Mouse (Mus musculus) myocyte (in vitro differentiated cells): ENCODE data around the gene Slc2a2. TPM values are rescaled to one million over a fixed set of nuclear protein-coding genes. Genes with fewer than 3 reads are reported as not detected.

Experiments used
- H3K27me3 ChIP-seq: one replicate; pipeline ENCODE4 v1.6.1; 2011; ENCODE audit not compliant: control insufficient read depth, insufficient read depth, insufficient read length
- H3K36me3 ChIP-seq: one replicate; pipeline ENCODE4 v1.6.1; 2011; ENCODE audit not compliant: control insufficient read depth, insufficient read depth
- H3K4me2 ChIP-seq: one replicate; pipeline ENCODE4 v1.6.1; 2011; ENCODE audit warnings: low read depth, control low read depth
- H3K4me3 ChIP-seq: one replicate; pipeline ENCODE4 v1.5.1; 2011; ENCODE audit warnings: mild to moderate bottlenecking, control low read depth, moderate library complexity
- H3K79me2 ChIP-seq: one replicate; pipeline ENCODE4 v1.6.1; 2011; ENCODE audit not compliant: control insufficient read depth, insufficient read depth
- H3ac ChIP-seq: one replicate; pipeline ENCODE4 v1.6.1; 2011; ENCODE audit not compliant: control insufficient read depth, insufficient read length
- CEBPB ChIP-seq: IDR thresholded peaks from 2 replicates; pipeline ENCODE4 v1.6.1; 2011; ENCODE audit warnings: mild to moderate bottlenecking, moderate library complexity; ENCODE audit not compliant: poor library complexity, insufficient read depth, severe bottlenecking
- E2F4 ChIP-seq: IDR thresholded peaks from one replicate; pipeline ENCODE4 v1.6.1; 2011; ENCODE audit warnings: mild to moderate bottlenecking, control low read depth, moderate library complexity; ENCODE audit not compliant: insufficient read depth
- MAX ChIP-seq: IDR thresholded peaks from one replicate; pipeline ENCODE4 v1.6.1; 2011; ENCODE audit warnings: low read depth, mild to moderate bottlenecking, control low read depth
- MYOD1 ChIP-seq, 3 experiments: IDR thresholded peaks; one replicate each; pipeline ENCODE4 v1.6.1; 2011; ENCODE audit warnings: control low read depth in 2 of 3, low read depth in 2 of 3, mild to moderate bottlenecking in 2 of 3, moderate library complexity in 1 of 3; ENCODE audit not compliant: insufficient read length in 2 of 3, control insufficient read depth in 1 of 3
- MYOG ChIP-seq, 3 experiments: IDR thresholded peaks; one replicate each; pipeline ENCODE4 v1.6.1; 2011; ENCODE audit warnings: control low read depth in 2 of 3, low read depth in 2 of 3, mild to moderate bottlenecking in 2 of 3; ENCODE audit not compliant: insufficient read length in 2 of 3, control insufficient read depth in 1 of 3, insufficient read depth in 1 of 3
- POLR2A ChIP-seq: IDR thresholded peaks from one replicate; pipeline ENCODE4 v1.6.1; 2011; ENCODE audit warnings: low read depth, mild to moderate bottlenecking, control low read depth, moderate library complexity; ENCODE audit not compliant: insufficient read length
- POLR2AphosphoS2 ChIP-seq: IDR thresholded peaks from one replicate; pipeline ENCODE4 v1.6.1; 2011; ENCODE audit warnings: low read depth, control low read depth; ENCODE audit not compliant: insufficient read length
- REST ChIP-seq: IDR thresholded peaks from one replicate; pipeline ENCODE4 v1.6.1; 2011; ENCODE audit warnings: mild to moderate bottlenecking, control low read depth, moderate library complexity; ENCODE audit not compliant: insufficient read depth, insufficient read length
- SRF ChIP-seq: IDR thresholded peaks from one replicate; pipeline ENCODE4 v1.6.1; 2011; ENCODE audit warnings: low read depth; ENCODE audit not compliant: control insufficient read depth, insufficient read length
- TCF12 ChIP-seq: IDR thresholded peaks from one replicate; pipeline ENCODE4 v1.6.1; 2011; ENCODE audit warnings: mild to moderate bottlenecking, control low read depth; ENCODE audit not compliant: poor library complexity, insufficient read depth, severe bottlenecking
- TCF3 ChIP-seq: IDR thresholded peaks from one replicate; pipeline ENCODE4 v1.6.1; 2011; ENCODE audit warnings: low read depth, control low read depth; ENCODE audit not compliant: insufficient read length
- USF1 ChIP-seq: IDR thresholded peaks from one replicate; pipeline ENCODE4 v1.6.1; 2011; ENCODE audit warnings: low read depth, mild to moderate bottlenecking, control low read depth, moderate library complexity
- polyA plus RNA-seq: library from polyadenylated mRNA; unstranded; fragments of >200 nt; fragmentation: generic; extraction: Trizol; gene quantifications from one replicate; pipeline ENCODE4 v1.2.1, GENCODE M21; 2012; ENCODE audit warnings: missing spikeins

The Slc2a2 gene
- polyA plus RNA-seq, 1 experiment, result not detected

DNA sequence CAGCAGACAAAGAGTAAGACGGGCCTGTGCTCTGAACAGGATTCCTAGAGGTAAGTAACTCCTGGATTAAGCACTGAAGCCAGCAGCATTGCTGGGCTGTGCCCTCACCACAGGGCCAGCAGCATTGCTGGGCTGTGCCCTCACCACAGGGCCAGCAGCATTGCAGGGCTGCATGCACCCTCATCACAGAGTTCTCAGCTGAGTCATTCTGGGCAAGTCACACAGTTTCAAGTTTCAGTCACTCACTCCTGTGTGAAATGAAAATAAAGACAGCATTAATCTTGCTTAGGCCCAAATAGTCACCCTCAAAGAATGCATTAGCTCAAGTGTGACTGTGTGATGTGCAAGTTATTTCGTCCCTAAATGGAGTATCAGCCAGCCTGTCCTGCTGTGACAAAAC is 37.0 kb downstream of the Slc2a2 start:
- no peak for TF ChIP-seq USF1
- TF ChIP-seq REST, result no peak
- no peak for TF ChIP-seq SRF
- peak in 2 of 3 experiments; percentile 15 to 40 for TF ChIP-seq MYOD1 (IDR thresholded peaks at IDR 0.05; ENCODE audit: control insufficient read depth in 1 of 3, insufficient read length in 2 of 3, low read depth in 2 of 3)
- TF ChIP-seq TCF3, result peak; percentile 20
- TF ChIP-seq TCF12, result no peak
- peak in 2 of 3 experiments; percentile 69 to 77 for TF ChIP-seq MYOG (IDR thresholded peaks at IDR 0.05; ENCODE audit: control insufficient read depth in 1 of 3, insufficient read depth in 1 of 3, insufficient read length in 2 of 3, low read depth in 2 of 3)
- TF ChIP-seq E2F4, result no peak
- Histone ChIP-seq H3K4me3 (no peak overlapping the region), H3ac (no peak overlapping the region), H3K79me2 (no peaks in the 10 kb centered on the region), H3K4me2 (peak overlapping the region; percentile 5), H3K27me3 (no peaks in the 10 kb centered on the region), H3K36me3 (no peaks in the 10 kb centered on the region)

DNA sequence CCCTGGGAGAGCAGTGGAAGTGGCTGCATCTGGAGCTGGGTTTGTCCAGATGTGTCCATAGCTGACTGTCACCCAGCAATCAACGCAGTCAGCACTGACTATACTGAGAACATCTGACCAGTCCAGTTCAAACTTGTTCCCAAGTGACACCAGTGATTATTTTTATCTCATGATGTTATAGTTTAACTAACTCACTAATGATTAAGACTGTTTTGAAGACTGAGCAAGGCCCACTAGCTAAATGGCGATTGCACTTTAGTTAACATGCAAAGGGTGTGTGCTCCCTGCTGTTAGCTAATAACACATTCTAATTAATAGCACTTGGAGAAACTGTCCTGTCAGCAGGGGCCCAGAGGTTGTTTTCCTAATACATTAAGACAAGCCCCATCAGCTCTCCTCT is 39.3 kb downstream of the Slc2a2 start:
- TF ChIP-seq TCF3 (no peak), SRF (no peak), E2F4 (no peak), USF1 (no peak), POLR2AphosphoS2 (no peak), CEBPB (no peak), TCF12 (no peak), MAX (no peak), MYOD1 (IDR thresholded peaks at IDR 0.05; ENCODE audit: control insufficient read depth in 1 of 3, insufficient read length in 2 of 3, low read depth in 2 of 3) (no peak), REST (no peak), MYOG (IDR thresholded peaks at IDR 0.05; ENCODE audit: control insufficient read depth in 1 of 3, insufficient read depth in 1 of 3, insufficient read length in 2 of 3, low read depth in 2 of 3) (no peak), POLR2A (no peak)
- no peak overlapping the region for H3K4me3 ChIP-seq
- no peaks in the 10 kb centered on the region for H3K27me3 ChIP-seq
- no peak overlapping the region for H3ac ChIP-seq
- H3K36me3 ChIP-seq, result no peaks in the 10 kb centered on the region
- H3K79me2 ChIP-seq, result no peaks in the 10 kb centered on the region
- no peak overlapping the region for H3K4me2 ChIP-seq

DNA sequence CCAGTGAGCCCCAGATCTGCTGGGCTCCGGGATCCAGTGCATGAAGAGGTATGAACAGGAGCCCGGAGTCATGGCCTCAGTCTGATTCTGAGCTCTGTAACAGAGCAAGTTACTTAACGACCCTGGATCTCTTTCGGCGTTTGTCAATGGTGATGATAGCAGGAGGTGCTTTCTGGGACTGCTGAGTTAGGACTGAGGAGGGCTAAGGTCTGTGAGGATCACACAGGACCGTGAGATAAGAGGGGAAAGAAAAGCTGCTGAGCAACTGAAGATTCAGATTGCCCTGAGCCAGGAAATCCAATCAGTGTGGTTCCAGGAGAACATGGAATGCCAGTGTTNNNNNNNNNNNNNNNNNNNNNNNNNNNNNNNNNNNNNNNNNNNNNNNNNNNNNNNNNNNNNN is 42.6 kb downstream of the Slc2a2 start:
- no peaks in the 10 kb centered on the region for H3K27me3 ChIP-seq
- H3K4me2 ChIP-seq, result no peak overlapping the region
- H3K4me3 ChIP-seq, result no peak overlapping the region
- TF ChIP-seq MYOD1 (IDR thresholded peaks at IDR 0.05; ENCODE audit: control insufficient read depth in 1 of 3, insufficient read length in 2 of 3, low read depth in 2 of 3) (no peak), TCF12 (no peak), CEBPB (no peak), POLR2AphosphoS2 (no peak), REST (no peak), MAX (no peak), MYOG (IDR thresholded peaks at IDR 0.05; ENCODE audit: control insufficient read depth in 1 of 3, insufficient read depth in 1 of 3, insufficient read length in 2 of 3, low read depth in 2 of 3) (no peak), POLR2A (no peak), SRF (no peak), USF1 (no peak), E2F4 (no peak), TCF3 (no peak)
- no peaks in the 10 kb centered on the region for H3K36me3 ChIP-seq
- no peaks in the 10 kb centered on the region for H3K79me2 ChIP-seq
- no peak overlapping the region for H3ac ChIP-seq

DNA sequence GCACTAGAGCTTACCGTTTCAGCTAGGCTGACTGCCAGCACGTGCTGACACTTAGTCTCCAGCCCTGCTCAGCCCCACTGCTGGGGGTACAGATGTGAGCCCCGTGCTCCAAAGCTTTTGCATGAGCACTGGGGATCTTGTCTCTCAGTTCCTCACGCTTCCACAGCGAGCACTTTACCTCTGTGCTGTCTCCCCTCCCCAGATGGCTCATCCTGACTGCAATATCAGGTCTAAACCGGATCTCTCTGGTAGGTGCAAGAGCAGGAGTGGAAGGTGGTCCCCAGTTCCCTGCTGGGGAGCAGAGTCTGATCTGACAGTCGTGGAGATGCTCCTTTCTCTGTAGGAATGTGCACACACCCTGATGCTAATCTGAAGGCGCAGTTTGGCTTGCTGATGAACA is 45.5 kb downstream of the Slc2a2 start:
- Histone ChIP-seq H3K36me3 (no peaks in the 10 kb centered on the region), H3K4me3 (no peak overlapping the region), H3ac (no peak overlapping the region), H3K79me2 (no peaks in the 10 kb centered on the region), H3K4me2 (no peak overlapping the region), H3K27me3 (no peaks in the 10 kb centered on the region)
- TF ChIP-seq MAX (no peak), SRF (no peak), TCF12 (no peak), CEBPB (no peak), USF1 (no peak), MYOD1 (IDR thresholded peaks at IDR 0.05; ENCODE audit: control insufficient read depth in 1 of 3, insufficient read length in 2 of 3, low read depth in 2 of 3) (no peak), POLR2A (no peak), TCF3 (no peak), POLR2AphosphoS2 (no peak), MYOG (IDR thresholded peaks at IDR 0.05; ENCODE audit: control insufficient read depth in 1 of 3, insufficient read depth in 1 of 3, insufficient read length in 2 of 3, low read depth in 2 of 3) (no peak)

DNA sequence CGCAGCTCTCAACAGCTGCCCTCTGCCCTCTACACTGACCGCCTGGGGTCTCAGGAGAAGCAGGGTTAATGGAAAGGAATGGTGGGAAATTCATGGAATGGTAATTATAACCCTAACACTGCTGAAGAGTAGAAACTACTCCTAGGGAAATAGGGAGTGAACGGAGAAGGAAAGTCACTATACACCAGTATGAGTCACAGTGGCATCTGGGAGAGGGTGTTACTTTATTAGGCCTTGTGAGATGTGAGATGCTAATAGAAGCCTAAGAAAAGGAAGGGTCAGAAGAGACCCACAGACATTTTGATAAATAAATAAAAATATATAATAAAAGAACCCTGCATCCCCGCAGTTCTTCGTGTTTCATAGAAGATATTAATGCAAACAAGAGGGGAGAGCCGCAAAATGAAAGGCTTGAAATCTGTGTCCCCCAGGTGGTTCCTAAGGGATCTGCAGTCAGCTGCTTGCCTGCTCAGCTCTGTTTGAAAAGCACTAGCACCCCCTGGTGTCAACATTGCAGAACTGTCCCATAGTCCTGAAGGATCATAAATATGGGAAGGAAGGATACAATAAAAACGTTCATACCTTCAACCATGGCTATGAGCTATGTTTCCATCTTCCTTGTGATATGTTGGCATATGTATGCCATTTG is 48.3 kb downstream of the Slc2a2 start:
- TF ChIP-seq USF1 (peak; percentile 16), TCF3 (no peak)
- Histone ChIP-seq H3ac (no peak overlapping the region), H3K27me3 (no peaks in the 10 kb centered on the region), H3K36me3 (no peaks in the 10 kb centered on the region), H3K4me2 (no peak overlapping the region), H3K79me2 (no peaks in the 10 kb centered on the region), H3K4me3 (no peak overlapping the region)
